Mouse (Mus musculus) midbrain, embryonic 15.5 days (tissue): Measurements from ENCODE around the gene Cbx5. TPM values are rescaled to one million over a fixed set of nuclear protein-coding genes. Genes with fewer than 3 reads are reported as not detected.

Experiments used
- ATAC-seq: fragments of 200-750 bp; cut with Nextera tagmentation; replicated peaks from 2 replicates; pipeline ENCODE4 v1.8.0; 2017; ENCODE audit warnings: moderate TSS enrichment
- H3K27ac ChIP-seq: fragments of 300-500 bp; sonication (generic); 2 replicates; pipeline ENCODE4 v1.5.1; 2015; ENCODE audit warnings: mild to moderate bottlenecking, inconsistent platforms
- H3K27me3 ChIP-seq: fragments of 300-500 bp; sonication (generic); replicated peaks from 2 replicates; pipeline ENCODE4 v1.6.1; 2015; ENCODE audit warnings: inconsistent platforms
- H3K36me3 ChIP-seq: fragments of 300-500 bp; sonication (generic); replicated peaks from 2 replicates; pipeline ENCODE4 v1.6.1; 2015; ENCODE audit warnings: inconsistent platforms
- H3K4me1 ChIP-seq: fragments of 300-500 bp; sonication (generic); 2 replicates; pipeline ENCODE4 v1.6.1; 2015; ENCODE audit warnings: inconsistent platforms
- H3K4me2 ChIP-seq: fragments of 300-500 bp; sonication (generic); 2 replicates; pipeline ENCODE4 v1.6.1; 2015; ENCODE audit warnings: inconsistent platforms, mild to moderate bottlenecking, moderate library complexity
- H3K4me3 ChIP-seq: fragments of 300-500 bp; sonication (generic); 2 replicates; pipeline ENCODE4 v1.5.1; 2015; ENCODE audit warnings: mild to moderate bottlenecking, inconsistent platforms
- H3K9ac ChIP-seq: fragments of 300-500 bp; sonication (generic); 2 replicates; pipeline ENCODE4 v1.6.1; 2015; ENCODE audit warnings: mild to moderate bottlenecking, inconsistent platforms
- H3K9me3 ChIP-seq: fragments of 300-500 bp; sonication (generic); 2 replicates; pipeline ENCODE4 v1.6.1; 2016; ENCODE audit warnings: inconsistent platforms
- WGBS: fragments of 180-500 bp; shearing (Covaris S2); methylation state at CpG from one replicate; pipeline ENCODE4 v1.1.7; 2015; ENCODE audit warnings: mixed read lengths; 5-methylcytosine and 5-hydroxymethylcytosine counted together
- polyA plus RNA-seq: library from polyadenylated mRNA; unstranded; fragments of >200 nt; fragmentation: Nextera tagmentation; extraction: Ambion mirVana; gene quantifications from 2 replicates; pipeline ENCODE4 v1.2.1, GENCODE M21; 2015

Gene Cbx5
- polyA plus RNA-seq, 1 experiment from 2014 or later, result 153 TPM

- under 1% methylated on average over 13 of the region's 13 CpGs for WGBS
- Histone ChIP-seq H3K4me1 (peaks cover 43% of the 10 kb centered on the region), H3K4me2 (0 out of 2 replicates have a peak overlapping the region, but pooled peaks have one; percentile 5), H3K9me3 (no peaks in the 10 kb centered on the region), H3K9ac (no peak overlapping the region), H3K4me3 (no peak overlapping the region), H3K27ac (no peak overlapping the region), H3K36me3 (no peaks in the 10 kb centered on the region), H3K27me3 (peaks cover 33% of the 10 kb centered on the region)
- ATAC-seq, result no peak; the same call in 1 of the 2 replicates
These were observed 74.2 kb downstream of the Cbx5 start for GRCm38 (mm10) chr15:103165379-103165778.

GRCm38 (mm10) chr15:103163182-103163919 is 76.3 kb downstream of the Cbx5 start:
- Histone ChIP-seq H3K27ac (peak overlapping the region; percentile 51; the same call in 1 of the 2 replicates), H3K36me3 (no peaks in the 10 kb centered on the region), H3K27me3 (peaks cover 20% of the 10 kb centered on the region), H3K4me1 (peaks cover 23% of the 10 kb centered on the region), H3K9me3 (no peaks in the 10 kb centered on the region), H3K4me2 (peak overlapping the region; percentile 59), H3K4me3 (peak overlapping the region; percentile 65), H3K9ac (peak overlapping the region; percentile 66)
- peak; percentile 91 for ATAC-seq
- WGBS, result 8% methylated on average over 25 of the region's 25 CpGs

- Histone ChIP-seq H3K27ac (no peak overlapping the region), H3K36me3 (no peaks in the 10 kb centered on the region), H3K4me1 (peaks cover 14% of the 10 kb centered on the region), H3K9me3 (no peaks in the 10 kb centered on the region), H3K4me2 (no peak overlapping the region), H3K27me3 (no peaks in the 10 kb centered on the region), H3K9ac (no peak overlapping the region), H3K4me3 (no peak overlapping the region)
- ATAC-seq, result no peak
- WGBS, result 76% methylated on average over 10 of the region's 10 CpGs
These were observed 82.0 kb downstream of the Cbx5 start for GRCm38 (mm10) chr15:103157585-103157984.

- Histone ChIP-seq H3K27me3 (no peaks in the 10 kb centered on the region), H3K4me2 (no peak overlapping the region), H3K4me1 (peaks cover 9% of the 10 kb centered on the region), H3K4me3 (no peak overlapping the region), H3K9ac (no peak overlapping the region), H3K27ac (no peak overlapping the region), H3K9me3 (no peaks in the 10 kb centered on the region), H3K36me3 (no peaks in the 10 kb centered on the region)
- ATAC-seq, result peak; percentile 43
- WGBS, result 53% methylated on average over 7 of the region's 7 CpGs
These were observed 82.7 kb downstream of the Cbx5 start for GRCm38 (mm10) chr15:103156890-103157289.

- Histone ChIP-seq H3K9me3 (no peaks in the 10 kb centered on the region), H3K9ac (no peak overlapping the region; the same call in 1 of the 2 replicates), H3K4me3 (no peak overlapping the region), H3K27me3 (no peaks in the 10 kb centered on the region), H3K4me1 (peaks cover 9% of the 10 kb centered on the region), H3K27ac (no peak overlapping the region), H3K36me3 (no peaks in the 10 kb centered on the region), H3K4me2 (no peak overlapping the region)
- ATAC-seq, result 0 out of 2 replicates have a peak, but pooled peaks have one; percentile 25
- 22% methylated on average over 32 of the region's 32 CpGs for WGBS
These were observed 84.0 kb downstream of the Cbx5 start for GRCm38 (mm10) chr15:103155366-103156321.

GRCm38 (mm10) chr15:103152890-103153610 is 86.6 kb downstream of the Cbx5 start:
- Histone ChIP-seq H3K4me2 (no peak overlapping the region), H3K9ac (no peak overlapping the region), H3K4me1 (peaks cover 10% of the 10 kb centered on the region), H3K36me3 (no peaks in the 10 kb centered on the region), H3K4me3 (no peak overlapping the region), H3K27me3 (no peaks in the 10 kb centered on the region; the same call in 1 of the 2 replicates), H3K27ac (no peak overlapping the region), H3K9me3 (no peaks in the 10 kb centered on the region)
- no peak for ATAC-seq
- WGBS, result 88% methylated on average over 4 of the region's 4 CpGs

GRCm38 (mm10) chr15:103152371-103152770 is 87.2 kb downstream of the Cbx5 start:
- Histone ChIP-seq H3K36me3 (no peaks in the 10 kb centered on the region), H3K9me3 (no peaks in the 10 kb centered on the region), H3K27me3 (no peaks in the 10 kb centered on the region; the same call in 1 of the 2 replicates), H3K4me1 (peaks cover 17% of the 10 kb centered on the region), H3K4me3 (no peak overlapping the region), H3K27ac (no peak overlapping the region), H3K4me2 (no peak overlapping the region), H3K9ac (no peak overlapping the region)
- 80% methylated on average over 3 of the region's 3 CpGs for WGBS
- no peak for ATAC-seq

GRCm38 (mm10) chr15:103147779-103148178 is 91.8 kb downstream of the Cbx5 start:
- Histone ChIP-seq H3K36me3 (no peaks in the 10 kb centered on the region), H3K27ac (no peak overlapping the region), H3K4me2 (no peak overlapping the region), H3K4me3 (no peak overlapping the region), H3K9me3 (no peaks in the 10 kb centered on the region), H3K4me1 (peaks cover 18% of the 10 kb centered on the region), H3K27me3 (peaks cover 14% of the 10 kb centered on the region), H3K9ac (no peak overlapping the region)
- no peak for ATAC-seq
- WGBS, result 31% methylated on average over 9 of the region's 9 CpGs

GRCm38 (mm10) chr15:103147422-103147690 is 92.3 kb downstream of the Cbx5 start:
- Histone ChIP-seq H3K4me3 (peak overlapping the region; percentile 48), H3K27ac (peak overlapping the region; percentile 77), H3K9me3 (no peaks in the 10 kb centered on the region), H3K36me3 (no peaks in the 10 kb centered on the region), H3K9ac (0 out of 2 replicates have a peak overlapping the region, but pooled peaks have one; percentile 62), H3K27me3 (peaks cover 15% of the 10 kb centered on the region), H3K4me2 (peak overlapping the region; percentile 83), H3K4me1 (peaks cover 18% of the 10 kb centered on the region)
- 9% methylated on average over 3 of the region's 3 CpGs for WGBS
- ATAC-seq, result 0 out of 2 replicates have a peak, but pooled peaks have one; percentile 44

- WGBS, result under 1% methylated on average over 57 of the region's 57 CpGs
- Histone ChIP-seq H3K4me1 (peaks cover 18% of the 10 kb centered on the region), H3K9ac (peak overlapping the region; percentile 62), H3K4me2 (peak overlapping the region; percentile 83), H3K9me3 (no peaks in the 10 kb centered on the region), H3K36me3 (no peaks in the 10 kb centered on the region), H3K27me3 (peaks cover 15% of the 10 kb centered on the region), H3K4me3 (peak overlapping the region; percentile 48), H3K27ac (peak overlapping the region; percentile 77)
- peak; percentile 80 for ATAC-seq
These were observed 92.8 kb downstream of the Cbx5 start for GRCm38 (mm10) chr15:103146627-103147421.

- Histone ChIP-seq H3K9me3 (no peaks in the 10 kb centered on the region), H3K27me3 (peaks cover 15% of the 10 kb centered on the region), H3K4me1 (peaks cover 18% of the 10 kb centered on the region), H3K9ac (no peak overlapping the region), H3K4me3 (no peak overlapping the region), H3K4me2 (no peak overlapping the region), H3K27ac (no peak overlapping the region), H3K36me3 (no peaks in the 10 kb centered on the region)
- WGBS, result 74% methylated on average over 11 of the region's 11 CpGs
- ATAC-seq, result no peak; the same call in 1 of the 2 replicates
These were observed 93.8 kb downstream of the Cbx5 start for GRCm38 (mm10) chr15:103145635-103146299.
